Mouse (Mus musculus): ENCODE measurements around the gene Lmo2. TPM values are rescaled to one million over a fixed set of nuclear protein-coding genes. Genes with fewer than 3 reads are reported as not detected.
"Not testable (repeated sequence)": the region's sequence is repeated elsewhere in the genome, so short reads cannot be mapped to it uniquely, and the experiment has no call there.

The Lmo2 gene
- polyA plus RNA-seq, 1 experiment = 10.9 TPM

DNA sequence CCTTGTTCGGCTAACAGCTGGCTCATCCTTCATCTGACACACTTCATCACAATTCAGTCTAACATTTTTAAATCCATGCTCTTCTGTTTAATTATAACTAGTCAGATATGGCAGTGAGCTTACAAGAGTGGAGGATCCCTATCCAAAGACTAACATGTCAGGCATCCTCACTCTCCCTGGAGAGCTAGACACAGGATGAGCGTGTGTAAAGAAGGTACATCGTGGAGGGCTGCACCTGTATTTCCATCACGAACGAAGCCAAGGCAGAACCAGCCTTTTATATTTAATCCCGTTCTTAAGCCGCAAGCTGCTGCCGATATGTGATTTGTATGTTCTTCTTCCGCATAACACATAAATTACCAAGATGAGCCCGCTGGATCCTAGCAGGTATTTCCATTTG lies 25.4 kb downstream of the Lmo2 start:
- Histone ChIP-seq H3K4me3 (ENCODE audit: insufficient read depth, low read depth, low read length) (no peak overlapping the region), H3K27ac (replicated peaks; ENCODE audit: low read depth, low read length) (no peak overlapping the region), H3K4me1 (ENCODE audit: control insufficient read depth, insufficient read depth, insufficient read length, low read length) (no peaks in the 10 kb centered on the region)

- H3K4me1 ChIP-seq (ENCODE audit: control insufficient read depth, insufficient read depth, insufficient read length, low read length); H3K4me3 ChIP-seq (ENCODE audit: insufficient read depth, low read depth, low read length); H3K27ac ChIP-seq (replicated peaks; ENCODE audit: low read depth, low read length): not testable (repeated sequence)
Measured at GRCm38 (mm10) chr2:103987595-103987994, 29.8 kb downstream of the Lmo2 start.

GRCm38 (mm10) chr2:103989724-103990123 lies 31.9 kb downstream of the Lmo2 start:
- Histone ChIP-seq H3K4me1 (ENCODE audit: control insufficient read depth, insufficient read depth, insufficient read length, low read length) (no peaks in the 10 kb centered on the region), H3K27ac (replicated peaks; ENCODE audit: low read depth, low read length) (no peak overlapping the region), H3K4me3 (ENCODE audit: insufficient read depth, low read depth, low read length) (no peak overlapping the region)

- Histone ChIP-seq H3K4me1 (ENCODE audit: control insufficient read depth, insufficient read depth, insufficient read length, low read length) (no peaks in the 10 kb centered on the region), H3K27ac (replicated peaks; ENCODE audit: low read depth, low read length) (no peak overlapping the region), H3K4me3 (ENCODE audit: insufficient read depth, low read depth, low read length) (no peak overlapping the region)
Measured at GRCm38 (mm10) chr2:103991303-103991702, 33.5 kb downstream of the Lmo2 start.

DNA sequence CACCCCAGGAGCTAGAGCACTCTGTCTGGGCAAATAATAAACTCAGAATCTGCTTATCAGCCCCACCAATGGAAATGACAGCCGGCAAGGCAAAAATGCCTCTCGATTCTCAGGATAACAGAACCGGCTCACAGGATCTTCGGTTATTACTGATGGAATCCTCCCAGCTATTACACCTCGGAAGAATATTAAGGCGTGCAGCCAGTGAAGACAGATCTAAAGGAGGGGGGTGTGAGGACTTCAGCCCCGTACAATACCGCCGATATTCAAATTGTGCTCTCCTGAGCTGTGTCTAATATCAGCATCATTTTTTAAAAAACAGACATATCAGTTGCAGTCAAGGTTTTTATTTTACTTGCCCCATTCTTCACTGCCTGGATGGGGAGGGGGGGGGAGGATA lies 34.4 kb downstream of the Lmo2 start:
- H3K4me3 ChIP-seq (ENCODE audit: insufficient read depth, low read depth, low read length) = no peak overlapping the region
- no peak overlapping the region for H3K27ac ChIP-seq (replicated peaks; ENCODE audit: low read depth, low read length)
- no peaks in the 10 kb centered on the region for H3K4me1 ChIP-seq (ENCODE audit: control insufficient read depth, insufficient read depth, insufficient read length, low read length)

DNA sequence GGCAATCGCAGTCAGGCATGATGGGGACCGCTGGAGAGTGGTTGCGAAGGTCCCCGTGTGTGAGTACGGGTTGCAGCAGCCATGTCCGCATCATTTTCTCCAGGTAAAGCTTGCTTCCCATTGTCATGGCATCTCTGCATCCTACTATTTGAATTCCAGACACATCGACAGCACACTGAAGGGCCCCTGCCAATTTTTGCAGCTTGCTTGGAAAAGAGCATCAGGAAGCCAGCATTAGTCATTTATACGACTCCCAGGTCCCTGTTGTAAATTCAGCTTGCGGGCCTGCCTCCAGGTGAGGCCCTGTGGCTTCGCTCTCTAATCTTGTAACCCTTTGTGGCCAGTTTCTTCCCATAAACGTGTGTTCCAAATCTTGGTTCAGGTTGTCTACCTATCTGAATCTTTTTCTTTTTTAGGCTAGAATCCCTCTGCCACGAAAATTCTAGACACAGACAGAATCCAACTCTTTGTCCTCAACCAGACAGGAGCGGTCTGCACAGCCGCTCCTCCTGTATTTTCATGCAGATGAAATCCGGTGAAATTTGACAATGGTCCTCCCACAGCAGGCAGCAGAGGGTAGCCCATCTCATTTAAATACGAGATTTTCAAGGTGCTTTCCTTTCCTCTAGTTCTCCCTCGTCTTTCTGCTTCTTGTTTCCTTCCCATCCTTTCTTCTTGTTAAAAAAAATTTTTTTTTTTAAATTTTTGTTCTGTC lies 35.0 kb downstream of the Lmo2 start:
- H3K4me1 ChIP-seq (ENCODE audit: control insufficient read depth, insufficient read depth, insufficient read length, low read length) = no peaks in the 10 kb centered on the region
- H3K27ac ChIP-seq (replicated peaks; ENCODE audit: low read depth, low read length) = no peak overlapping the region
- no peak overlapping the region for H3K4me3 ChIP-seq (ENCODE audit: insufficient read depth, low read depth, low read length)

DNA sequence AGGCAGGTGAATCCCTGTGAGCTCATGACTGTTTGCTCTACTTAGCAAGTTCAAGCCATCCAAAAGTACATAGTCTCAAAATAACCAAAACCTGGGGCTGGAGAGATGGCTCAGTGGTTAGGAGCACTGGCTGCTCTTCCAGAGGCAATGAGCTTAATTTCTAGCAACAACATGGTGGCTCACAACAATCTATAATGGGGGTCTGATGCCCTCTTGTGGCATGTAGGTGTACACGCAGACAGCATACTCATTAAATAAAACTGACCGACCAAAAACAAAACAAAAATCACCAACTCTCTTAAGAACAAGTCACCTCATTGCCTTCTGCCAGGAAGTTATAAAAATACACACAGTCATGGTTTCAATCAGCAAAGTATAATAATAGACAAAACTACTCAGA lies 43.3 kb downstream of the Lmo2 start:
- Histone ChIP-seq H3K4me1 (ENCODE audit: control insufficient read depth, insufficient read depth, insufficient read length, low read length) (no peaks in the 10 kb centered on the region), H3K4me3 (ENCODE audit: insufficient read depth, low read depth, low read length) (no peak overlapping the region), H3K27ac (replicated peaks; ENCODE audit: low read depth, low read length) (no peak overlapping the region)

- no peaks in the 10 kb centered on the region for H3K4me1 ChIP-seq (ENCODE audit: control insufficient read depth, insufficient read depth, insufficient read length, low read length)
- H3K4me3 ChIP-seq (ENCODE audit: insufficient read depth, low read depth, low read length) = no peak overlapping the region
- no peak overlapping the region for H3K27ac ChIP-seq (replicated peaks; ENCODE audit: low read depth, low read length)
Measured at GRCm38 (mm10) chr2:104001861-104002260, 44.1 kb downstream of the Lmo2 start.

- Histone ChIP-seq H3K4me3 (ENCODE audit: insufficient read depth, low read depth, low read length) (no peak overlapping the region), H3K4me1 (ENCODE audit: control insufficient read depth, insufficient read depth, insufficient read length, low read length) (no peaks in the 10 kb centered on the region), H3K27ac (replicated peaks; ENCODE audit: low read depth, low read length) (no peak overlapping the region)
Measured at GRCm38 (mm10) chr2:104002711-104003413, 45.1 kb downstream of the Lmo2 start.

DNA sequence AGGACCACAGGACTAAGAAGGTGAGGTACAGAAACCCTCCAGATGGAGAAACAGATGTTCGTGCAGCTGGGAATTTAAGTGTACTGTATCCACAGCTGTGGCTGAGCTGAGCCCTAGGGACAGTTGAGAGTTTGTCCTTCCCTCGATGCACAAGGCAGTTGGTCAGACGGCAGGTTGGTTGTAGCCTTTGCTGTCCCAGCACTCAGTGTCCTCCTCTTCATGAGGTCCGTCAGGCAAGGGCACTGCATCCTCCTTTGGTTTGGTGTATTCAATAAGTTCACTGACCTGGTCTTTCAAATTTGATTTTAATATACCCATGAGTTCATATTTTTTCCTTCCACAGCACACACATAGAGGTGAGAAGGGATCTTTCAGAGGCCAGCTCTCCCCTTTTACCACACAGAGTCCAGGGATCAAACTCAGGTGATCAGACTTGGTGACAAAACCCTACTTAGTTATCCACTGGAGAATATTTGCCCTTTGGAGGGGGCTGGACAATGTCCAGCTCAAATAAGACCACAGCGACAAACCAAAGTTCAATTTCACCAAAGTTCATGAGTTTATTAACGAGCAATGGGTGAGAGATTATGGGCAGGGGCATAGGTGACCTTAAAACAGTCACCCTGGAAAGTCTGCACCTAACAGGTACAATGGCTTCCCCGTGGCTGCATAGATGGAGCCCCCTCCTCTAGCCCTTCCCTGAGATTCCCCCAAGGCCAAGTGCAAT lies 50.2 kb downstream of the Lmo2 start:
- Histone ChIP-seq H3K27ac (replicated peaks; ENCODE audit: low read depth, low read length) (no peak overlapping the region), H3K4me1 (ENCODE audit: control insufficient read depth, insufficient read depth, insufficient read length, low read length) (no peaks in the 10 kb centered on the region), H3K4me3 (ENCODE audit: insufficient read depth, low read depth, low read length) (no peak overlapping the region)

GRCm38 (mm10) chr2:104008853-104009252 lies 51.1 kb downstream of the Lmo2 start:
- not testable (repeated sequence) for H3K27ac ChIP-seq (replicated peaks; ENCODE audit: low read depth, low read length); H3K4me1 ChIP-seq (ENCODE audit: control insufficient read depth, insufficient read depth, insufficient read length, low read length); H3K4me3 ChIP-seq (ENCODE audit: insufficient read depth, low read depth, low read length)

DNA sequence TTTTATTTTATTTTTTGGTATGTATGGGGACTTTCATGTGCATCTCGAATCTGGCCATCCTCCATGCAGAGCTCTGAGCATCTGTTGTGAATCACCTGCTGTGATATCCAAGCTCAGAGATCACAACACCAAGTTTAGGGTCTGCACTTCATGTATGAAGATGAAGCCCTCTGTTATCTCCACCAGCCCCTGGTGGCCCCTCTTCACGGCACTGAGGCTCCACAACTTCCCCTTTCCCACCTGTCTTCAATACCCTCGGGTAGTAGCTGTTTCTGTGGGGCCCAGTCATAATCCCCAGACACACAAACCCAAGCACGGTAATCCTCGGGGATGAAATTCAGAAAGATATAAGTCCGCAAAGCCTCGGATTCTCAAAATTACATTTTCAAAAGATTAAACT lies 65.3 kb downstream of the Lmo2 start:
- H3K4me1 ChIP-seq (ENCODE audit: control insufficient read depth, insufficient read depth, insufficient read length, low read length) = no peaks in the 10 kb centered on the region
- H3K4me3 ChIP-seq (ENCODE audit: insufficient read depth, low read depth, low read length) = no peak overlapping the region
- no peak overlapping the region for H3K27ac ChIP-seq (replicated peaks; ENCODE audit: low read depth, low read length)

DNA sequence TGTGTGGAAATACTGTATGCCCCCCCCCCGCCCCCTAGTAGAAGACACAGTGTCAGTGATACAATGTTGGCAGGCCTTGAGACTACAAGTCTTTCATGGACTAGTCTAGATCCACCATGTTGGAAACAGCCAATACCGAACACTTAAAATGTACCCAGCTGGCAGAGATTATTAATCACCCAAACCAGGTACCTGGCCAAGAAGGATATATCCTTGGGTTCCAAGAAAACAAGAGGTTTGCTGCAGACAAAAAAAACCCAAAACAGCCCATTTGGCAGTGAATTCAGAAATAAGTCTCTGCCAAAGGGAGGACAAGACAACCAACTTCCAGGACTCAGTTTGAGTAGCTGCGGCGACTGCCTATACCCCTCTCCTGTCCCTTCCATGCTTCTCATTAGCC lies 66.9 kb downstream of the Lmo2 start:
- H3K4me1 ChIP-seq (ENCODE audit: control insufficient read depth, insufficient read depth, insufficient read length, low read length) = no peaks in the 10 kb centered on the region
- H3K27ac ChIP-seq (replicated peaks; ENCODE audit: low read depth, low read length) = no peak overlapping the region
- no peak overlapping the region for H3K4me3 ChIP-seq (ENCODE audit: insufficient read depth, low read depth, low read length)

- H3K4me3 ChIP-seq (ENCODE audit: insufficient read depth, low read depth, low read length) = peak within 1 kb of the TSS; percentile 98
- peak within 1 kb of the TSS; percentile 86 for H3K27ac ChIP-seq (replicated peaks; ENCODE audit: low read depth, low read length)
- H3K4me1 ChIP-seq (ENCODE audit: control insufficient read depth, insufficient read depth, insufficient read length, low read length) = no peaks in the 10 kb centered on the region
Measured at GRCm38 (mm10) chr2:104027458-104028138, 69.8 kb downstream of the Lmo2 start, which contains the start of gene Fbxo3. Fbxo3 (plus strand) TSS chr2:104027721.

DNA sequence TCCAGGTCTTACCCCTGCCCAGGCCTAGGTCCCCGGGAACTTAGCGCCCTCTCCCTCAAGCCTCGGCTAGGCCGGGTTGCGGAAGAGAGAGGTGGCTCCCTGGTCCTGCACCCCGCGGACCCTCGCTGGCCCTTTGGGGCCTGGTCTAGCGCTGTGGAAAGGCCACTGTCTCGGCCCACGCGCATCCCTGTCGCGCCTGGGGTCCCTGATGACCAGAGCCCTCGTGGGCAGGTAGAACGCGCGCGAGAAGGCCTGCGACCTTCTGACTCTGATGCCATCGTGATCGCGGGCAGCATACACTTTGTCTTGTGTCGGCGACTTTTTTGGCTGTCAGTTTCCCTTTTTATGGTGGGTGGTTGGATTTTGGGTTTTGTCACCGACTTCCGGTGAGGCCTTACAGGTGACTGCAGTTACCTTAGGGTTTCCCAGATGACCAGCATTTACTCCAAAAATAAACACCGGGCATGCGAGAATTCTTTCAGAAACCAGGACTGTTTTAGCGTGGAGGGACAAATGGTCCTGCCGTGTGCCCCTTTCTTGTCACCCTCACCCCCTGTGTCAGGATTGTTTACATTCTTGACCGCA lies 70.4 kb downstream of the Lmo2 start, which contains the start of gene 4931422A03Rik:
4931422A03Rik (minus strand) TSS at position 223 of the 585 bp plus-strand sequence.
- Histone ChIP-seq H3K4me1 (ENCODE audit: control insufficient read depth, insufficient read depth, insufficient read length, low read length) (no peaks in the 10 kb centered on the region), H3K4me3 (ENCODE audit: insufficient read depth, low read depth, low read length) (peak within 1 kb of the TSS; percentile 98)

More for the DNA sequence above, 70.4 kb downstream of the Lmo2 start, which contains the start of gene 4931422A03Rik:
- H3K27ac ChIP-seq (replicated peaks; ENCODE audit: low read depth, low read length) = peak within 1 kb of the TSS; percentile 86
